Mouse (Mus musculus): Measurements from ENCODE around the gene Pkig. TPM values are rescaled to one million over a fixed set of nuclear protein-coding genes. Genes with fewer than 3 reads are reported as not detected.
A peak's percentile ranks its signal among the peaks of the same experiment; 100 is the strongest.

Pkig gene
- polyA plus RNA-seq, 1 experiment: 138 TPM

DNA sequence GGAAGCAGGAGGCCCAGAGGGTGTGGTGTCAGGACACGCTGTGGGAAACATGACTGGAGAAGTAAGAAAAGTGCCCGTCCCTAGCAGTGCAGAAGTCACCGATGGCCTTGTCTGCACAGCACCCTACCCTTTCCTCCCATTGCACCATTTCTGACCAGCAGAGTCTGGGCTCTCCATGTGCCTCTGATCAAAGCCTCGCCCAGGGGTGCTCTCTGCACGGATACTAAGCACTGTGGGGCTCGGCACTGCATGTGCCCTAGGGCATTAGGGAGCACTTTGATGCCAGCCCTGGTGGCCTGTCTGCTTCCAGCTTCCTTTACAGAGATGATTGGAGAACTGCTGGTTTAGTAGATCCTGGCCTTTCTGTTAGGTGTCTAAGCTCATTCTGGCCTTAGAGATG is 54.7 kb downstream of the Pkig start:
- Histone ChIP-seq H3K4me1 (ENCODE audit: control insufficient read depth, insufficient read depth, insufficient read length) (peaks cover 38% of the 10 kb centered on the region), H3K27ac (ENCODE audit: insufficient read depth, low read length) (peak overlapping the region; percentile 79), H3K4me3 (ENCODE audit: extremely low read depth, insufficient read depth, insufficient read length) (no peak overlapping the region), H3K27me3 (ENCODE audit: control insufficient read depth, insufficient read depth, low read length) (no peaks in the 10 kb centered on the region), H3K36me3 (ENCODE audit: control insufficient read depth, insufficient read depth, low read length) (no peaks in the 10 kb centered on the region)
- 30% methylated on average over 6 of the region's 6 CpGs for WGBS
- TF ChIP-seq CTCF (IDR thresholded peaks at IDR 0.05; ENCODE audit: extremely low read depth, insufficient read depth, insufficient read length, insufficient replicate concordance) (no peak), POLR2A (IDR thresholded peaks at IDR 0.05; ENCODE audit: low read depth, low read length) (no peak)
- DNase-seq (ENCODE audit: low read depth in 1 of 2, low spot score in 2 of 2): no peak

DNA sequence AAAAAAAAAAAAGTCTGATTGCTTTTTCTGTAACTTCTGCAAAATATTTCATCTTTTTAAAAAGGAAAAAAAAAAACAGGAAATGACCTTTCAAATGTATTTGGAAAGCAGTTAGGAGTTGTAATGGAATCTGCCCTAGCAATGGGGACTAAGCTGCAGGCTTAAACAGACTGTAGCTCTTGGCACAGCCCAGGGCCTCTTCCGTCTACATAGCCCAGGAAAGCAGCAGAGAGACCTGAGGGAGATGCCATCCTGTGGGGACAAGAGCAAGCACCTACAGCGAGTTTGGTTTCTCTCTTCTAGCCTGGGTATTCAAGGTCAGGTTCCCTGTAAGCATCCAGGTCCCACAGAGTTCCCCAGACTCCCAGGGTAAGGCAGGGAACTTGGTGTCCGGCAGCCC is 55.2 kb downstream of the Pkig start:
- H3K4me1 ChIP-seq (ENCODE audit: control insufficient read depth, insufficient read depth, insufficient read length): peaks cover 38% of the 10 kb centered on the region
- no peaks in the 10 kb centered on the region for H3K27me3 ChIP-seq (ENCODE audit: control insufficient read depth, insufficient read depth, low read length)
- H3K4me3 ChIP-seq (ENCODE audit: extremely low read depth, insufficient read depth, insufficient read length): no peak overlapping the region
- WGBS: 71% methylated on average over 3 of the region's 3 CpGs
- H3K27ac ChIP-seq (ENCODE audit: insufficient read depth, low read length): peak overlapping the region; percentile 55
- 0 out of 2 replicates have a peak, but pooled peaks cover under 1% of the 10 kb centered on the region for H3K36me3 ChIP-seq (ENCODE audit: control insufficient read depth, insufficient read depth, low read length)
- no peak for DNase-seq (ENCODE audit: low read depth in 1 of 2, low spot score in 2 of 2)
- no peak for TF ChIP-seq POLR2A (IDR thresholded peaks at IDR 0.05; ENCODE audit: low read depth, low read length)
- no peak for TF ChIP-seq CTCF (IDR thresholded peaks at IDR 0.05; ENCODE audit: extremely low read depth, insufficient read depth, insufficient read length, insufficient replicate concordance)

DNA sequence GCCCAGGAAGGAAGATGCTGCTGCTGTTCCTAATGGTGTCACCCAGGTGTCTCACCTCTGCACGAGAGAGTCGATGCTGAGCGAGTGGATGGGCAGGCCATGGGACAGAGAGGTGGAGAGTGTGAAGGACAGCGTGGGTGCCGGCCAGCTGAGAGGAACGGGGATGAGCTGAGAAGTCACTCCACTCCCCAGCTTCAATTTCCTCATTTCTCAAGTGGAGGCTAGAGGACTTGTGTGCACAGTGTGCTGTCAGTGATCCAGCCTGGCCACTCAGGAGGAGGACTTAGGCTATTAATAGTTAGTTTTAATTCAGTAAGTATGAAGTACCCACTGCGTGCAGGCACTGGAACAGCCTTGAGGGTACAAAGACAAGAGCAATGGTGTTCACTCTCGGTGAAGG is 58.3 kb downstream of the Pkig start:
- TF ChIP-seq POLR2A (IDR thresholded peaks at IDR 0.05; ENCODE audit: low read depth, low read length) (no peak), CTCF (IDR thresholded peaks at IDR 0.05; ENCODE audit: extremely low read depth, insufficient read depth, insufficient read length, insufficient replicate concordance) (no peak)
- peak overlapping the region; percentile 20; the same call in 1 of the 2 replicates for H3K4me3 ChIP-seq (ENCODE audit: extremely low read depth, insufficient read depth, insufficient read length)
- no peaks in the 10 kb centered on the region for H3K27me3 ChIP-seq (ENCODE audit: control insufficient read depth, insufficient read depth, low read length)
- peaks cover 3% of the 10 kb centered on the region; the same call in 1 of the 2 replicates for H3K36me3 ChIP-seq (ENCODE audit: control insufficient read depth, insufficient read depth, low read length)
- H3K27ac ChIP-seq (ENCODE audit: insufficient read depth, low read length): peak overlapping the region; percentile 82
- H3K4me1 ChIP-seq (ENCODE audit: control insufficient read depth, insufficient read depth, insufficient read length): peaks cover 40% of the 10 kb centered on the region
- DNase-seq (ENCODE audit: low read depth in 1 of 2, low spot score in 2 of 2): peak in 1 of 2 experiments; percentile 39
- 19% methylated on average over 8 of the region's 8 CpGs for WGBS

DNA sequence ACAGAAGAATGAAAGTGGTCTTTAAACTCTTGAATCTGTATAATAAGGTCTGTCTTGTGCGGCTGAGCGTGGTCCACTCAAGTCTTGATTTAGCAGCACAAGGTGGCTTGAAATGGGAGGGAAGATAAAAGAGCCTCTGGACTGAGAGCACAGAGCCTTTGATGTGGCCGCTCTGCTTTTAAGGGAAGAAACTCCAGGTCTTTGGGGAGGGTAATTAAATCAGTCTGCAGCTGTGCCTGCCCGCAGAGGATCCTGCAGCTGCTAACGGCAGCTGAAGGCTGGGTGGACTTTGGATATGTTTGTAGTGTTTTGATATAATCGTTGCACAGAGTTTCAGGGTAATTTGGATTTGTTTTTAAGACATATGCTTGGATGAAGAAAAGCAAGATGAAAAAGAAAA is 58.7 kb downstream of the Pkig start:
- Histone ChIP-seq H3K4me3 (ENCODE audit: extremely low read depth, insufficient read depth, insufficient read length) (no peak overlapping the region), H3K4me1 (ENCODE audit: control insufficient read depth, insufficient read depth, insufficient read length) (peaks cover 36% of the 10 kb centered on the region; the same call in 1 of the 2 replicates), H3K27ac (ENCODE audit: insufficient read depth, low read length) (peak overlapping the region; percentile 82), H3K36me3 (ENCODE audit: control insufficient read depth, insufficient read depth, low read length) (peaks cover 6% of the 10 kb centered on the region), H3K27me3 (ENCODE audit: control insufficient read depth, insufficient read depth, low read length) (no peaks in the 10 kb centered on the region)
- no peak for TF ChIP-seq POLR2A (IDR thresholded peaks at IDR 0.05; ENCODE audit: low read depth, low read length)
- TF ChIP-seq CTCF (IDR thresholded peaks at IDR 0.05; ENCODE audit: extremely low read depth, insufficient read depth, insufficient read length, insufficient replicate concordance): no peak
- 19% methylated on average over 6 of the region's 6 CpGs for WGBS
- no peak for DNase-seq (ENCODE audit: low read depth in 1 of 2, low spot score in 2 of 2)

DNA sequence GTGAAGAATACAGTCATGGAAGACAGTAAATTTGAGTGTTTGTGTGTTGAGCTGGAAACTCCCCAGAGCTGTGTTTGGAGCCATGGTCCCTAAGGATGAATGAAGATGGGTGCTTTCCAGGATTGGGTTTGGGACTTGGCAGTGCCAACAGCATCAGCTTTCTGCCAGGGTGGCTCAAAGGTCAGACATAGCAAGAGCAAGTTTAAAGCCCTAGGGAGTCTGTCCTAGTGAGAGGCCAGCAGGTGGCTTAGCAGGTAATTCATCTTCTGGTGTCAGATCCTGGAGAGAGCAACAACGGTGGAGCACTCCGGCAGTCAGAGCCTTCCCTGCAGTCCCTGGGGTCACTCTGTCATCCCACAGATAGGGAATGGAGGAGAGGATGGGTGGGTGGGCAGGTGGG is 60.3 kb downstream of the Pkig start:
- no peak for DNase-seq (ENCODE audit: low read depth in 1 of 2, low spot score in 2 of 2)
- 52% methylated on average over 2 of the region's 2 CpGs for WGBS
- peaks cover 21% of the 10 kb centered on the region; the same call in 1 of the 2 replicates for H3K4me1 ChIP-seq (ENCODE audit: control insufficient read depth, insufficient read depth, insufficient read length)
- no peak overlapping the region for H3K4me3 ChIP-seq (ENCODE audit: extremely low read depth, insufficient read depth, insufficient read length)
- H3K27ac ChIP-seq (ENCODE audit: insufficient read depth, low read length): peak overlapping the region; percentile 31
- no peaks in the 10 kb centered on the region for H3K27me3 ChIP-seq (ENCODE audit: control insufficient read depth, insufficient read depth, low read length)
- H3K36me3 ChIP-seq (ENCODE audit: control insufficient read depth, insufficient read depth, low read length): peaks cover 14% of the 10 kb centered on the region
- TF ChIP-seq POLR2A (IDR thresholded peaks at IDR 0.05; ENCODE audit: low read depth, low read length): no peak
- TF ChIP-seq CTCF (IDR thresholded peaks at IDR 0.05; ENCODE audit: extremely low read depth, insufficient read depth, insufficient read length, insufficient replicate concordance): no peak

DNA sequence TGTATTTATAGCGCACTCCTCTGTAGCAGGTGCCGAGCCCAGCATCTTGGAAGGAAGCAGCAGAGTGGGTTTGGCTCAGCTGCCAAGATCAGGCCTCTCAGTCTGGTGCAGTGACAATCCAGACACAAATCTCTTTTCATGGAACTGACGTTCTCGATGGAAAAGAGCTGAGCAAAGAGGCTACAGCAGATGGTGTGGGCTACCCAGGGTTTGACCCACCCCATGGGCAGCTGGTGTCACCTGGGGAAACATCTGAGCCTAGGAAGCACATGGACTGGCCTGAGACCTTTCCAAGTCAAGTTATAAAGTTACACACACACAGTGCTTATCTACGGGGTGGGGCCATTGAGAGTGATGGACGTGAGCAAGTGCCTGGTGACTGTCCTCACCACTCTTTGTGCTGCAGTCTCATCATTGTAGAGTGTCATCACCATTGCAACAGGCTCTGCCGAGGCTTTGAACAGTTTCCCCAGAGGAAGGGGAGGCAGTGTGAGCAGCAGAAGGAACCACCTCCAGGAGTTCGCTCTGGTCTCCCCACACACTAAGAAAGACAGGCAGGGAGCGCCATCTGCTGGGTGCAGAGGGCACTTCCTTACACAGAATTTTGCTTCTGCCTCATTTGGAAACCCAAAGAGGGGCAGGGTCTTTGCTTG is 60.9 kb downstream of the Pkig start:
- WGBS: 31% methylated on average over 9 of the region's 9 CpGs
- H3K36me3 ChIP-seq (ENCODE audit: control insufficient read depth, insufficient read depth, low read length): peaks cover 17% of the 10 kb centered on the region
- 0 out of 2 replicates have a peak overlapping the region, but pooled peaks have one; percentile 0 for H3K4me3 ChIP-seq (ENCODE audit: extremely low read depth, insufficient read depth, insufficient read length)
- H3K27me3 ChIP-seq (ENCODE audit: control insufficient read depth, insufficient read depth, low read length): no peaks in the 10 kb centered on the region
- peaks cover 20% of the 10 kb centered on the region; the same call in 1 of the 2 replicates for H3K4me1 ChIP-seq (ENCODE audit: control insufficient read depth, insufficient read depth, insufficient read length)
- DNase-seq (ENCODE audit: low read depth in 1 of 2, low spot score in 2 of 2): peak; percentile 69 to 81
- TF ChIP-seq POLR2A (IDR thresholded peaks at IDR 0.05; ENCODE audit: low read depth, low read length) (no peak), CTCF (IDR thresholded peaks at IDR 0.05; ENCODE audit: extremely low read depth, insufficient read depth, insufficient read length, insufficient replicate concordance) (peak; percentile 99)
- H3K27ac ChIP-seq (ENCODE audit: insufficient read depth, low read length): peak overlapping the region; percentile 31

DNA sequence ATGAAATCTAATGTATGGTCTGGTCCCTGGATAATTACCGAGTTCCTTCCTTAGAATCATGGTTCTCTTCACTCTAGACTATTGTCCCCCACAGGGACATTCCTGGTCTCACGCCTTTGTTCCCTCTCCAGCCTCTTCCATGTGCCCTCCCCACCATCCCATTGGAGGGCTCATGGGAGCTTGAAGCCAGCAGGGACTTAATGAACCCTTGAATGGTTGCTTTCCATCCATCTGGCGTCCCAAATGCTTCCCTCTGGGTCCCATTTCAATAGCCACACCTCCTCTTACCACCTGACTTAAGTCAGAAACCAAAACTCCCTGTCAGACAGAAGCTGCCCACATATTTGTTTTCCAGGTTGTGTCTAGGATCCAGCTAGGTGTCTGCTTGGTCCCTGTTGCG is 61.4 kb downstream of the Pkig start:
- 58% methylated on average over 4 of the region's 4 CpGs for WGBS
- TF ChIP-seq CTCF (IDR thresholded peaks at IDR 0.05; ENCODE audit: extremely low read depth, insufficient read depth, insufficient read length, insufficient replicate concordance): no peak
- TF ChIP-seq POLR2A (IDR thresholded peaks at IDR 0.05; ENCODE audit: low read depth, low read length): no peak
- H3K4me3 ChIP-seq (ENCODE audit: extremely low read depth, insufficient read depth, insufficient read length): no peak overlapping the region
- peaks cover 19% of the 10 kb centered on the region for H3K36me3 ChIP-seq (ENCODE audit: control insufficient read depth, insufficient read depth, low read length)
- H3K4me1 ChIP-seq (ENCODE audit: control insufficient read depth, insufficient read depth, insufficient read length): peaks cover 20% of the 10 kb centered on the region; the same call in 1 of the 2 replicates
- no peak for DNase-seq (ENCODE audit: low read depth in 1 of 2, low spot score in 2 of 2)
- no peak overlapping the region for H3K27ac ChIP-seq (ENCODE audit: insufficient read depth, low read length)
- no peaks in the 10 kb centered on the region for H3K27me3 ChIP-seq (ENCODE audit: control insufficient read depth, insufficient read depth, low read length)
